17 mouse cellular contexts compared by ENCODE assay signal in the genomic region with DNA sequence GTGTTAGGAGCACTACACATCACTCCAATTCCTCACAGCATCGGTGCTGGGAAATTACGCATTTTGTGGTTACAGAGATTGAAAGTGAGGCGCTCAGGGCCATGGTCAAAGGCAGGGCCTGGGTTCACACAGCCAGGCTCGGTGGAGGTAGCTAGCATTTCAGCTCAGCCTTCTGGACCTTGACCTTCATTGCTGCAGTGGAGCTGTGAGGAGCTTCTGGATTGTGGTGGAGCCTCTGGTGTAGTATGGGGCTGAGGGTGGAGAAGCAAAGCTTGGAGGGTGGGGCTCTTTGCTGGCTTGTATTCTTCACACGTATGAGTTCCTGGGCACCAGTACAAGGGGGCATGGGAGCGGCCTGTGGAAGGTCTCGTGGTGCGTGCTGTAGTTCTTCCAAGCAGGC. TPM values are rescaled to one million over a fixed set of nuclear protein-coding genes. Genes with fewer than 3 reads are reported as not detected.
"Had no signal": no experiment of that assay in that cellular context is flagged by ENCODE, and none has a peak within 500 bp of the region (broad histone marks: within the 10 kb centered on the region; RNA-seq: fewer than 3 reads in every experiment).

No protein-coding gene starts in this region.

- H3K27me3 ChIP-seq: liver, embryonic 15.5 days; midbrain, embryonic 15.5 days; neural tube, embryonic 12.5 days had no signal

- H3K36me3 ChIP-seq: limb, embryonic 10.5 days; liver, embryonic 15.5 days had no signal

- DNase-seq: kidney, adult 18-20 months; kidney, postnatal 10 days; layer of hippocampus, adult 9-11 months; lung, adult 2 months; lung, postnatal 10 days; retina, postnatal 1 day; thymus, postnatal 4 days had no signal

- H3K4me3 ChIP-seq: limb, embryonic 10.5 days; liver, embryonic 15.5 days; megakaryocyte, embryonic 14.5 days; midbrain, embryonic 15.5 days; neural tube, embryonic 12.5 days had no signal

- H3K9ac ChIP-seq: liver, embryonic 15.5 days; midbrain, embryonic 15.5 days; neural tube, embryonic 12.5 days had no signal

- H3K27ac ChIP-seq: limb, embryonic 10.5 days; liver, embryonic 15.5 days; macrophage; midbrain, embryonic 15.5 days; neural tube, embryonic 12.5 days had no signal

- H3K9me3 ChIP-seq: limb, embryonic 10.5 days; liver, embryonic 15.5 days; megakaryocyte, embryonic 14.5 days; midbrain, embryonic 15.5 days; neural tube, embryonic 12.5 days had no signal

- H3K4me1 ChIP-seq: liver, embryonic 15.5 days; megakaryocyte, embryonic 14.5 days; neural tube, embryonic 12.5 days had no signal

- H3K4me2 ChIP-seq: liver, embryonic 11.5 days; liver, embryonic 15.5 days; midbrain, embryonic 11.5 days; midbrain, embryonic 15.5 days; neural tube, embryonic 12.5 days had no signal

- ATAC-seq: midbrain, embryonic 15.5 days had no signal

RNA-seq across cellular contexts. Expression of gene Col16a1, which starts 24.7 kb away (rescaled TPM):
- total RNA-seq: monocyte, adult 5-6 weeks; neutrophil, adult 5-6 weeks had no signal
- polyA plus RNA-seq: macrophage had no signal

RNA-seq across cellular contexts. Expression of gene Adgrb2, which starts 38.3 kb away (rescaled TPM):
- total RNA-seq: monocyte, adult 5-6 weeks; neutrophil, adult 5-6 weeks had no signal
- polyA plus RNA-seq: macrophage had no signal
